Mouse (Mus musculus) ES-E14 (cell line): Measurements from ENCODE around the gene Aplp2. TPM values are rescaled to one million over a fixed set of nuclear protein-coding genes. Genes with fewer than 3 reads are reported as not detected.

Experiments used
- DNase-seq: peaks from one replicate; pipeline ENCODE4 v3.0.0-alpha.2; 2013; ENCODE audit warnings: low read depth, low spot score
- H3K27ac ChIP-seq: 2 replicates; pipeline ENCODE4 v1.5.1; 2012; ENCODE audit warnings: low read depth, mild to moderate bottlenecking, low read length, moderate library complexity, mixed read lengths; ENCODE audit not compliant: poor library complexity, insufficient read depth, severe bottlenecking
- H3K36me3 ChIP-seq: 2 replicates; pipeline ENCODE4 v1.6.1; 2012; ENCODE audit warnings: mild to moderate bottlenecking, low read length, moderate library complexity, mixed read lengths; ENCODE audit not compliant: control insufficient read depth, poor library complexity, insufficient read depth, severe bottlenecking
- H3K4me1 ChIP-seq, 2 experiments: fragments of 150-350 bp in 1 of 2; sonication (generic) in 1 of 2; 2 replicates each; pipeline ENCODE4 v1.6.1; 2012; ENCODE audit warnings: low read length in 2 of 2, mild to moderate bottlenecking in 1 of 2, mixed read lengths in 1 of 2; ENCODE audit not compliant: control insufficient read depth in 2 of 2, insufficient read depth in 2 of 2, poor library complexity in 1 of 2
- H3K4me3 ChIP-seq, 2 experiments: fragments of 150-350 bp in 1 of 2; sonication (generic) in 1 of 2; 2 replicates each; pipeline ENCODE4 v1.5.1; 2012; ENCODE audit warnings: low read length in 2 of 2, low read depth in 1 of 2, mild to moderate bottlenecking in 1 of 2, mixed read lengths in 1 of 2; ENCODE audit not compliant: insufficient read depth in 1 of 2, poor library complexity in 1 of 2, severe bottlenecking in 1 of 2
- H3K9ac ChIP-seq: 2 replicates; pipeline ENCODE4 v1.6.1; 2012; ENCODE audit warnings: low read depth, mild to moderate bottlenecking, low read length, mixed read lengths; ENCODE audit not compliant: poor library complexity, insufficient read depth, severe bottlenecking
- H3K9me3 ChIP-seq: fragments of 150-350 bp; sonication (generic); 2 replicates; pipeline ENCODE4 v1.6.1; 2012; ENCODE audit warnings: low read depth, mild to moderate bottlenecking, low read length; ENCODE audit not compliant: control insufficient read depth, insufficient read depth
- CHD2 ChIP-seq: IDR thresholded peaks from 2 replicates; pipeline ENCODE4 v1.6.1; 2014; ENCODE audit warnings: mild to moderate bottlenecking, low read depth, low read length, inconsistent platforms
- HCFC1 ChIP-seq: IDR thresholded peaks from 2 replicates; pipeline ENCODE4 v1.6.1; 2012; ENCODE audit warnings: low read length, inconsistent platforms, borderline replicate concordance; ENCODE audit not compliant: insufficient read depth
- MAFK ChIP-seq: IDR thresholded peaks from 2 replicates; pipeline ENCODE4 v1.6.1; 2014; ENCODE audit warnings: mild to moderate bottlenecking, low read depth, low read length, inconsistent platforms; ENCODE audit not compliant: insufficient read depth
- ZC3H11A ChIP-seq: IDR thresholded peaks from 2 replicates; pipeline ENCODE4 v1.6.1; 2012; ENCODE audit warnings: low read depth, mild to moderate bottlenecking, inconsistent platforms, low read length, borderline replicate concordance
- ZNF384 ChIP-seq: IDR thresholded peaks from 2 replicates; pipeline ENCODE4 v1.6.1; 2012; ENCODE audit warnings: low read depth, low read length, inconsistent platforms
- in situ Hi-C, 2 experiments: fragments of 600-800 bp; cut with MboI; formaldehyde crosslinking; loops; one replicate each; pipeline ENCODE4 v1.15.1; 2025; ENCODE audit warnings: low sequenced_read_pairs in 2 of 2, inconsistent platforms in 1 of 2; ENCODE audit not compliant: unreplicated experiment in 2 of 2
- total RNA-seq: library from RNA; depleted of rRNA; stranded (reverse); fragments of 300-350 nt; gene quantifications from 2 replicates; pipeline ENCODE4 v1.2.3, GENCODE M21; 2012

The Aplp2 gene
- total RNA-seq, 1 experiment, result 320 TPM

GRCm38 (mm10) chr9:31145272-31145925 lies 66.2 kb downstream of the Aplp2 start:
- Histone ChIP-seq H3K4me3 (no peak overlapping the region), H3K27ac (no peak overlapping the region), H3K9ac (no peak overlapping the region), H3K36me3 (peaks cover 7% of the 10 kb centered on the region; the same call in 1 of the 2 replicates), H3K4me1 (peaks cover 0 to 2% of the 10 kb centered on the region in 2 experiments; a peak in 1 of 4 replicates), H3K9me3 (no peaks in the 10 kb centered on the region)
- in situ Hi-C loops, result no loop called here
- no peak for TF ChIP-seq MAFK
- no peak for TF ChIP-seq ZNF384
- no peak for TF ChIP-seq CHD2
- TF ChIP-seq HCFC1, result no peak
- no peak for DNase-seq

GRCm38 (mm10) chr9:31142924-31143323 lies 68.7 kb downstream of the Aplp2 start:
- H3K9ac ChIP-seq, result no peak overlapping the region
- in situ Hi-C loops, result no loop called here
- no peak overlapping the region for H3K27ac ChIP-seq
- TF ChIP-seq MAFK (no peak), ZC3H11A (no peak), ZNF384 (no peak), CHD2 (no peak), HCFC1 (no peak)
- no peaks in the 10 kb centered on the region for H3K9me3 ChIP-seq
- no peak overlapping the region for H3K4me3 ChIP-seq
- DNase-seq, result no peak
- no peaks in the 10 kb centered on the region; the same call in 1 of the 2 replicates for H3K36me3 ChIP-seq
- 0 out of 4 replicates have a peak, but pooled peaks cover 0 to 2% of the 10 kb centered on the region in 2 experiments for H3K4me1 ChIP-seq

GRCm38 (mm10) chr9:31133131-31133530 lies 78.5 kb downstream of the Aplp2 start:
- H3K36me3 ChIP-seq, result 0 out of 2 replicates have a peak, but pooled peaks cover 3% of the 10 kb centered on the region
- DNase-seq, result no peak
- H3K27ac ChIP-seq, result no peak overlapping the region
- TF ChIP-seq ZNF384, result no peak
- no peak for TF ChIP-seq MAFK
- no peak for TF ChIP-seq HCFC1
- no peak for TF ChIP-seq ZC3H11A
- in situ Hi-C loops, result no loop called here
- H3K9me3 ChIP-seq, result no peaks in the 10 kb centered on the region
- H3K4me3 ChIP-seq, result no peak overlapping the region
- H3K9ac ChIP-seq, result no peak overlapping the region
- H3K4me1 ChIP-seq, result peaks cover 0 to 3% of the 10 kb centered on the region in 2 experiments; a peak in 1 of 4 replicates

GRCm38 (mm10) chr9:31131205-31131968 lies 80.2 kb downstream of the Aplp2 start, which contains the start of gene St14:
Gene St14, minus strand, starts transcription at chr9:31131853.
- TF ChIP-seq CHD2, result no peak
- no peak for TF ChIP-seq ZNF384
- H3K4me1 ChIP-seq, result peaks cover 0 to 3% of the 10 kb centered on the region in 2 experiments; a peak in 1 of 4 replicates
- H3K27ac ChIP-seq, result no peak within 1 kb of the TSS
- H3K9me3 ChIP-seq, result no peaks in the 10 kb centered on the region
- peak within 1 kb of the TSS; percentile 87 for H3K9ac ChIP-seq
- no peak for DNase-seq
- in situ Hi-C loops, result no loop called here
- H3K36me3 ChIP-seq, result 0 out of 2 replicates have a peak, but pooled peaks cover 4% of the 10 kb centered on the region
- H3K4me3 ChIP-seq, result peak within 1 kb of the TSS; percentile 80 to 87
